Mouse (Mus musculus) intestine, postnatal 0 days (tissue): ENCODE measurements around the gene B230217C12Rik. TPM values are rescaled to one million over a fixed set of nuclear protein-coding genes. Genes with fewer than 3 reads are reported as not detected.

ENCODE experiments used
- ATAC-seq: fragments of 200-750 bp; cut with Nextera tagmentation; 2 replicates; pipeline ENCODE4 v1.8.0; 2017; ENCODE audit warnings: mild to moderate bottlenecking, moderate TSS enrichment, moderate library complexity
- H3K27ac ChIP-seq: fragments of 300-500 bp; sonication (generic); 2 replicates; pipeline ENCODE4 v1.5.1; 2014; ENCODE audit warnings: mild to moderate bottlenecking, low read depth, low read length, moderate library complexity
- H3K27me3 ChIP-seq: fragments of 300-500 bp; sonication (generic); replicated peaks from 2 replicates; pipeline ENCODE4 v1.6.1; 2014; ENCODE audit warnings: low read length, mixed read lengths; ENCODE audit not compliant: control insufficient read depth, insufficient read depth
- H3K36me3 ChIP-seq: fragments of 300-500 bp; sonication (generic); 2 replicates; pipeline ENCODE4 v1.6.1; 2014; ENCODE audit warnings: mild to moderate bottlenecking, moderate library complexity; ENCODE audit not compliant: control insufficient read depth, insufficient read depth
- H3K4me1 ChIP-seq: fragments of 300-500 bp; sonication (generic); replicated peaks from 2 replicates; pipeline ENCODE4 v1.6.1; 2014; ENCODE audit warnings: antibody characterized with exemption, low read length, mixed read lengths; ENCODE audit not compliant: control insufficient read depth, insufficient read depth
- H3K4me2 ChIP-seq: fragments of 300-500 bp; sonication (generic); replicated peaks from 2 replicates; pipeline ENCODE4 v1.6.1; 2014; ENCODE audit warnings: low read depth, mild to moderate bottlenecking, moderate library complexity
- H3K4me3 ChIP-seq: fragments of 300-500 bp; sonication (generic); 2 replicates; pipeline ENCODE4 v1.5.1; 2014; ENCODE audit warnings: low read depth, low read length
- H3K9ac ChIP-seq: fragments of 300-500 bp; sonication (generic); 2 replicates; pipeline ENCODE4 v1.6.1; 2014; ENCODE audit warnings: mild to moderate bottlenecking, low read depth, low read length
- H3K9me3 ChIP-seq: fragments of 300-500 bp; sonication (generic); 2 replicates; pipeline ENCODE4 v1.6.1; 2016; ENCODE audit warnings: mixed run types; ENCODE audit not compliant: control insufficient read depth
- CTCF ChIP-seq: sonication (generic); IDR thresholded peaks from 2 replicates; pipeline ENCODE4 v1.5.1; 2016; ENCODE audit warnings: low read depth, mild to moderate bottlenecking, control low read depth, antibody characterized with exemption, moderate library complexity
- WGBS: fragments of 180-500 bp; shearing (Covaris S2); extraction: QIAGEN DNeasy Blood & Tissue Kit; methylation state at CpG from one replicate; pipeline ENCODE4 v1.1.7; 2014; 5-methylcytosine and 5-hydroxymethylcytosine counted together
- polyA plus RNA-seq: library from polyadenylated mRNA; unstranded; fragments of >200 nt; fragmentation: Nextera tagmentation; extraction: Ambion mirVana; gene quantifications from 2 replicates; pipeline ENCODE4 v1.2.1, GENCODE M21; 2015

B230217C12Rik gene
- polyA plus RNA-seq, 1 experiment from 2014 or later, result 1.8 TPM

- no peak overlapping the region for H3K9ac ChIP-seq
- WGBS, result 36% methylated on average over 2 of the region's 2 CpGs
- H3K4me3 ChIP-seq, result no peak overlapping the region
- no peaks in the 10 kb centered on the region for H3K27me3 ChIP-seq
- no peak for ATAC-seq
- H3K9me3 ChIP-seq, result no peaks in the 10 kb centered on the region
- no peak for TF ChIP-seq CTCF
- peak overlapping the region; percentile 58 for H3K27ac ChIP-seq
- H3K4me2 ChIP-seq, result peak overlapping the region; percentile 13; the same call in 1 of the 2 replicates
- peaks cover 51% of the 10 kb centered on the region for H3K4me1 ChIP-seq
- peaks cover 18% of the 10 kb centered on the region for H3K36me3 ChIP-seq
Observed at GRCm38 (mm10) chr11:97808093-97808492, 32.5 kb upstream of the B230217C12Rik start.

DNA sequence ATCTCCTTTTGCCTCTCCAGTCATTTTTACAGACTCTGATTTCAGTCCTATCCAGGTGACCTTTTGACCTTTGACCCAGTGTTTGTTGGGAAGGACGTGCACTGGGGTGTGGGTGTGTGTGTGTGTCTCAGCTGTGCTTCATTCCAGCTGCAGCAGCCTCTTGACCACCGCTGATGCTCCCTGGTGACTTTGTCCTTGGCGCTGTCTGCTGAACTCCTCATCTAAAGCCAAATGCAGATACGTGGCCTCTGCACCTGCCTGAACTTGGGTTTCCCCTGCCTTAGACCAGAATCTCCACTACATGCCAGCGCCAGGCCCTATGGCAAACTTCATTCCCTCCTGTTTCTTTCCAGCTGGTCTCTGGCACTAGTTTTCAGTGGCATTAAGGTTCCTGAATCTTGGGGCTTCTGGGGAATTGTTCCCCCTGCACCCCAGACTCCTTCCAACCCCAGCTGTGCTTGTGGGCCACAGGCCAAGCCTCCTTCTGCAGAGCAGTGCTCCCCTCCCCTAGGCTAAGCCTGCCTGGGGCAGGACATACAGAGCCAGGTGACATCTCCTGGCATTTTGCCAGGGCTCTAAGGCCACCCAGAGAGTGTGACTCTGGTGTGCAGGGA lies 31.9 kb upstream of the B230217C12Rik start:
- Histone ChIP-seq H3K4me3 (no peak overlapping the region), H3K36me3 (peaks cover 25% of the 10 kb centered on the region), H3K4me1 (peaks cover 57% of the 10 kb centered on the region), H3K27me3 (no peaks in the 10 kb centered on the region), H3K4me2 (no peak overlapping the region), H3K27ac (peak overlapping the region; percentile 58), H3K9ac (no peak overlapping the region), H3K9me3 (no peaks in the 10 kb centered on the region)
- no peak for ATAC-seq
- TF ChIP-seq CTCF, result no peak
- 30% methylated on average over 5 of the region's 5 CpGs for WGBS

DNA sequence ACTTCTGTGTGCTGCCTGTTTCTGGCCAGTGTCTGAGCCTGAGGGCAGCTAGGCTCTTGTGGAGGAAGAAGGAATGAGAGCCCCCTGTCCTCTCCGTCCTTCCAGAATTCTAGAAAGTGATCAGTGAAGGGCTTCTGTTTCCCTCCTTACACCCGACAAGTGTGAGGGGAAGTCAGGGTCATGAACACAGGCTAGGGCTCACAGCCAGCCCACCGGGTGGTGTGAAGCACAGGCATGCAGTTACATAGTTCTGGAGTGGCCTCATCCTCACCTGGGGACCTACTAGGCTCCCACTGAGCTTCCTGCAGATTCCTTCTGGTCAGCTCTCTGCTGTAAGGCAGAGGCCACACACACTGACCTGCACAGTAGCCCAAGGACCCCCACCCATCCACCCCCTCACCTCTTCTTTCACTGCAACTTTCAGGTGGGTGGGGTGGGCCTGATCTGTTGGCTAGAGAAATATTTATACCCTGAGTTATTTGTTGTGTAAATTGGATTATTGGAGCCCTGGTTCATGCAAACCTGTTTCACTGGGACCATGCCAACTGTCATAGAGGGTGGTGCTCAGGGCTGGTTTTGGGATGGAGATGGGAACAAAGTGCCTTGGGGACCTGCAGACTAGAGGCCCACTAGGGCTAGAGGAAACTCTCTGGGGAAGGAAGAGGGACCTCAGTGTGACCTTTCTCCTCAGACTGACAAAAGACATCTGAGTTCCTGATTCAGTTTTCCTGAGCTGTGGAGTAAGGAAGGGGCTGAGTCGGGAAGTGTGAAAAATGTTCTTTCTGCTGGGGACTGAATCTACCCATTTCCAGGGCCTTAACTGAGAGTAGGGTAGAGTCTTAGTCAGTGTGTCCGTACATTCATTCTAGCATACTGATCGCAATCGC lies 31.1 kb upstream of the B230217C12Rik start:
- no peaks in the 10 kb centered on the region for H3K9me3 ChIP-seq
- no peak for TF ChIP-seq CTCF
- no peak overlapping the region for H3K4me3 ChIP-seq
- 49% methylated on average over 7 of the region's 7 CpGs for WGBS
- 0 out of 2 replicates have a peak overlapping the region, but pooled peaks have one; percentile 24 for H3K4me2 ChIP-seq
- ATAC-seq, result no peak
- peak overlapping the region; percentile 58 for H3K27ac ChIP-seq
- H3K36me3 ChIP-seq, result peaks cover 31% of the 10 kb centered on the region
- no peaks in the 10 kb centered on the region for H3K27me3 ChIP-seq
- H3K4me1 ChIP-seq, result peaks cover 60% of the 10 kb centered on the region
- H3K9ac ChIP-seq, result no peak overlapping the region

GRCm38 (mm10) chr11:97810356-97810755 lies 30.2 kb upstream of the B230217C12Rik start:
- no peak for TF ChIP-seq CTCF
- 0 out of 2 replicates have a peak overlapping the region, but pooled peaks have one; percentile 24 for H3K4me2 ChIP-seq
- peak overlapping the region; percentile 62 for H3K27ac ChIP-seq
- 41% methylated on average over 7 of the region's 7 CpGs for WGBS
- peaks cover 40% of the 10 kb centered on the region for H3K36me3 ChIP-seq
- H3K27me3 ChIP-seq, result no peaks in the 10 kb centered on the region
- H3K9ac ChIP-seq, result peak overlapping the region; percentile 37; the same call in 1 of the 2 replicates
- no peak overlapping the region for H3K4me3 ChIP-seq
- no peak for ATAC-seq
- H3K4me1 ChIP-seq, result peaks cover 61% of the 10 kb centered on the region
- H3K9me3 ChIP-seq, result no peaks in the 10 kb centered on the region

- peaks cover 46% of the 10 kb centered on the region for H3K36me3 ChIP-seq
- H3K9me3 ChIP-seq, result no peaks in the 10 kb centered on the region
- H3K27ac ChIP-seq, result peak overlapping the region; percentile 92
- no peak for ATAC-seq
- 34% methylated on average over 3 of the region's 3 CpGs for WGBS
- peak overlapping the region; percentile 37; the same call in 1 of the 2 replicates for H3K9ac ChIP-seq
- peak overlapping the region; percentile 24; the same call in 1 of the 2 replicates for H3K4me2 ChIP-seq
- H3K27me3 ChIP-seq, result no peaks in the 10 kb centered on the region
- H3K4me3 ChIP-seq, result no peak overlapping the region
- peaks cover 59% of the 10 kb centered on the region for H3K4me1 ChIP-seq
- TF ChIP-seq CTCF, result no peak
Observed at GRCm38 (mm10) chr11:97810970-97811369, 29.6 kb upstream of the B230217C12Rik start.
